Mouse (Mus musculus): ENCODE results near the gene Tom1l1.

GRCm38 (mm10) chr11:90711596-90711995 lies 23.4 kb upstream of the Tom1l1 start:
- TF ChIP-seq EP300 (IDR thresholded peaks at IDR 0.05; ENCODE audit: low read depth in 1 of 2, low read length in 2 of 2), result no peak
- TF ChIP-seq CTCF (IDR thresholded peaks at IDR 0.05 in 2 of 3, conservative IDR thresholded peaks at IDR 0.05 in 1 of 3; ENCODE audit: control insufficient read depth in 1 of 3, insufficient read depth in 1 of 3, low read depth in 2 of 3, low read length in 3 of 3, poor library complexity in 1 of 3, severe bottlenecking in 1 of 3), result no peak
- no peak for TF ChIP-seq MYC (IDR thresholded peaks at IDR 0.05; ENCODE audit: low read depth, low read length)
- no peak for TF ChIP-seq POLR2AphosphoS5 (IDR thresholded peaks at IDR 0.05; ENCODE audit: borderline replicate concordance, low read depth, low read length)
- no peak for TF ChIP-seq ZNF384 (IDR thresholded peaks at IDR 0.05; ENCODE audit: low read depth, low read length)
- TF ChIP-seq MEF2A (IDR thresholded peaks at IDR 0.05; ENCODE audit: extremely low read depth, insufficient replicate concordance, low read depth, low read length, poor library complexity, severe bottlenecking), result no peak
- TF ChIP-seq POLR2A (IDR thresholded peaks at IDR 0.05; ENCODE audit: control insufficient read depth in 1 of 2, insufficient read depth in 1 of 2, low read depth in 1 of 2, low read length in 2 of 2, poor library complexity in 1 of 2), result no peak
- TF ChIP-seq MAZ (IDR thresholded peaks at IDR 0.05; ENCODE audit: low read depth, low read length), result no peak
- no peak for TF ChIP-seq SIN3A (IDR thresholded peaks at IDR 0.05; ENCODE audit: low read length)
